Mouse (Mus musculus) G1E (cell line): Measurements from ENCODE around the gene Ppfia1.

Experiments used
- CTCF ChIP-seq: IDR thresholded peaks from 2 replicates; pipeline ENCODE4 v1.5.1; 2012; ENCODE audit warnings: low read depth, low read length, inconsistent platforms, mixed read lengths
- TAL1 ChIP-seq: conservative IDR thresholded peaks from 2 replicates; pipeline ENCODE4 v1.6.1; 2012; ENCODE audit warnings: low read depth, low read length, inconsistent platforms, mixed read lengths

GRCm38 (mm10) chr7:144447146-144447545 lies 106.4 kb downstream of the Ppfia1 start:
- TF ChIP-seq CTCF (no peak), TAL1 (0 out of 2 replicates have a peak, but pooled peaks have one; percentile 23)
